Mouse (Mus musculus) liver, embryonic 12.5 days (tissue): ENCODE measurements around the gene Ptx4. TPM values are rescaled to one million over a fixed set of nuclear protein-coding genes. Genes with fewer than 3 reads are reported as not detected.
A peak's percentile ranks its signal among the peaks of the same experiment; 100 is the strongest.

Experiments used
- ATAC-seq: fragments of 200-750 bp; cut with Nextera tagmentation; 2 replicates; pipeline ENCODE4 v1.8.0; 2017; ENCODE audit warnings: moderate number of reproducible peaks, mild to moderate bottlenecking, moderate library complexity
- H3K27ac ChIP-seq: fragments of 300-500 bp; sonication (generic); 2 replicates; pipeline ENCODE4 v1.5.1; 2016; ENCODE audit warnings: mild to moderate bottlenecking
- H3K27me3 ChIP-seq: fragments of 300-500 bp; sonication (generic); replicated peaks from 2 replicates; pipeline ENCODE4 v1.6.1; 2016; ENCODE audit warnings: mild to moderate bottlenecking, moderate library complexity
- H3K36me3 ChIP-seq: fragments of 300-500 bp; sonication (generic); 2 replicates; pipeline ENCODE4 v1.6.1; 2016; ENCODE audit warnings: mild to moderate bottlenecking, moderate library complexity
- H3K4me1 ChIP-seq: fragments of 300-500 bp; sonication (generic); 2 replicates; pipeline ENCODE4 v1.6.1; 2016
- H3K4me2 ChIP-seq: fragments of 300-500 bp; sonication (generic); 2 replicates; pipeline ENCODE4 v1.6.1; 2016; ENCODE audit warnings: mild to moderate bottlenecking, moderate library complexity
- H3K4me3 ChIP-seq: fragments of 300-500 bp; sonication (generic); 2 replicates; pipeline ENCODE4 v1.5.1; 2016; ENCODE audit warnings: mild to moderate bottlenecking, moderate library complexity
- H3K9ac ChIP-seq: fragments of 300-500 bp; sonication (generic); 2 replicates; pipeline ENCODE4 v1.6.1; 2016; ENCODE audit warnings: mild to moderate bottlenecking, moderate library complexity
- H3K9me3 ChIP-seq: fragments of 300-500 bp; sonication (generic); replicated peaks from 2 replicates; pipeline ENCODE4 v1.6.1; 2016; ENCODE audit warnings: mild to moderate bottlenecking, moderate library complexity
- WGBS: fragments of 180-500 bp; shearing (Covaris S2); methylation state at CpG from one replicate; pipeline ENCODE4 v1.1.7; 2016; ENCODE audit not compliant: insufficient replicate concordance; 5-methylcytosine and 5-hydroxymethylcytosine counted together
- polyA plus RNA-seq: library from polyadenylated mRNA; unstranded; fragments of >200 nt; fragmentation: Nextera tagmentation; extraction: Ambion mirVana; gene quantifications from 2 replicates; pipeline ENCODE4 v1.2.1, GENCODE M21; 2016

The Ptx4 gene
- polyA plus RNA-seq, result not detected in 2 replicates

DNA sequence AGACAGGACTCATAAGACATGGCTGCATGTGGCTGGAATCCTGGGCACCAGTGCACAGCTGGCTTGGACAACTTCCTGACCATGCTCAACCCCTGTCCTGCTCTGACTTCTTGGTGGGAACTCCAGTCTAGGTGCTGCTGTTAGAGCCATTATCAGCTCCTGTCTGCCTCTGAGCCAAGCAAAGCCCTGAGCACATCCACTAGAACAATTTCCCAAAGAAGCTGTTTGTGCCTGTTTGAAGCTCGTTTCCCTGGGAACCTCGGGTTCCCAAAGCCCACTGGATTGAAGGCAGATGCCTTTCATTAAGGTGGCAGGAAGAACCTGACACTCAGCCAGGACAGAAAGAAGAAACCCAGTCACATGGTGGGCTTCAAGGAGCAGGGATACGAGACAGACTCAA is at the start of gene Ptx4:
Gene Ptx4, plus strand, starts transcription at position 355 of the 400 bp plus-strand sequence.
- no peaks in the 10 kb centered on the region for H3K9me3 ChIP-seq
- H3K27me3 ChIP-seq, result peaks cover 35% of the 10 kb centered on the region
- no peaks in the 10 kb centered on the region for H3K36me3 ChIP-seq
- 0 out of 2 replicates have a peak within 1 kb of the TSS, but pooled peaks have one; percentile 20 for H3K9ac ChIP-seq
- H3K4me1 ChIP-seq, result peaks cover 30% of the 10 kb centered on the region
- H3K4me3 ChIP-seq, result no peak within 1 kb of the TSS
- ATAC-seq, result no peak
- 28% methylated on average over 3 of the region's 3 CpGs for WGBS
- H3K4me2 ChIP-seq, result no peak within 1 kb of the TSS
- H3K27ac ChIP-seq, result no peak within 1 kb of the TSS

DNA sequence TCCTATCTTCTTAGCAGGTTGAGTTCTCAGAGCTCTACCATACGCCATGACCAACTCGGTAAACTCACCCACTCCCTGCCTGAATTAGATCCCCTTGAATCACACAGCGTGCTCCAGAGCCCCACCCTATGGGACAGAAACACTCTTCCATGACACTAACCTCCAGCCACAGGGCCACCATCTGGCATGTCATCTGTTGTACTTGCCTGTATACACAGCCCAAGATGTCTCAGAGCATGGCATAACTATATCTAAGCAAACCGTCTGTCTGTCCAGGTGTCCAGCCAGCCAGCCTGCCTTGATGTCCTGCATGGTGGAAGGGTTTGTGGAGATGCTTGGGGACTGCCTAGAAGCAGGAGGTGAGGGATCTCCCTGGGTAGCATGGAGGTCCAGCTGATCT is 43.7 kb upstream of the Ptx4 start:
- ATAC-seq, result no peak
- H3K4me2 ChIP-seq, result no peak overlapping the region
- peaks cover 17% of the 10 kb centered on the region for H3K4me1 ChIP-seq
- 86% methylated on average over 4 of the region's 4 CpGs for WGBS
- H3K27me3 ChIP-seq, result no peaks in the 10 kb centered on the region; the same call in 1 of the 2 replicates
- no peaks in the 10 kb centered on the region; the same call in 1 of the 2 replicates for H3K36me3 ChIP-seq
- H3K4me3 ChIP-seq, result no peak overlapping the region
- H3K27ac ChIP-seq, result no peak overlapping the region
- no peak overlapping the region for H3K9ac ChIP-seq
- H3K9me3 ChIP-seq, result no peaks in the 10 kb centered on the region

DNA sequence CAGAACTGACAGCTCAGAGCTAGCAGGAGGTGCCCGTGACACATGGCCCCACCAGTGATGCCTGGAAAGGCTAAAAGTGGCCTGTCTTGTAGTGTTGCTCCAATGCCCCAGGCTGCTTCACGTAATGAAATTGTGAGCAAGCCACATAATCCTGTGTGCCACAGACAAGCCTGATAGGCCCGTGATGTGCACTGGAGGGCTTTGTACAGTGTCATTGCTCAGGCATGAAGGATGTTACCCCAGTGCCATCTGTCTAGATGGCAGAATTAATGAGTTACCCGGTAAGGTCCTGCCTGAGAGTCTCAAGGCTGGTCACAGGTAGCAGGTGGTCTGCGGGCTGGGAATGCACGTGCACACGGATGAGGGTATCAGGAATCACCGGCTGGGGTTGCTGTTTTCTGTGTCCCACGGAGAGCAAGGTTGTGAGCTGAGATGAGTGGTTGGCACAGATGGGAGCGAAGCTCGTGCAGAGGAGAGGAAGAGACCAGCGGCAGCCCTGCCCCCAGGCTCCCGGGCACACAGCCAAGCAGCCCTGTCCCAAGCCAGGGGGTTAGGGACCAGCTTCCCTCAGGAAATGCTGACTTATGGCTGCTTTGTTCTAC is 42.7 kb upstream of the Ptx4 start:
- no peak overlapping the region for H3K9ac ChIP-seq
- H3K4me3 ChIP-seq, result no peak overlapping the region
- no peak overlapping the region for H3K27ac ChIP-seq
- no peaks in the 10 kb centered on the region; the same call in 1 of the 2 replicates for H3K36me3 ChIP-seq
- 69% methylated on average over 13 of the region's 13 CpGs for WGBS
- no peak for ATAC-seq
- H3K4me2 ChIP-seq, result peak overlapping the region; percentile 34; the same call in 1 of the 2 replicates
- no peaks in the 10 kb centered on the region for H3K9me3 ChIP-seq
- H3K4me1 ChIP-seq, result peaks cover 25% of the 10 kb centered on the region
- H3K27me3 ChIP-seq, result no peaks in the 10 kb centered on the region; the same call in 1 of the 2 replicates

DNA sequence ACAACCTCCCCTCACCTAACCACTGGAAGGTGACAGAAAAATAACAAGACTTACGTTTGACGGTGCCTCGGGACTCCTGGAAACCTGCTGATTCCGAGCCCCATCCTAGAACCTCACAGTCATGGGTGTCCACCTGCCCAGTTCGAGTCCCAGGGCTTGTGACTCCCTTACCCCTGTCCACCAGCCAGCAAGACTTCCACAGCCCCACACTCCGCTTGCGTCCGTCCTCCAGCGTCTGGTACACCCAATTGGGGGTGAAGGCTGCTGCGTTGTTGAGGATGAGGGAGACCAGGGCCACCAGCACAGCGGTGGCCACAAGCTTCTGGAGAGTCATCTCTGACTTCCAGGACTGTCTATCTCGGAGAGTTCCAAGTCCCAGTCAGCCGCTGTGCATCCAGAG is 40.4 kb upstream of the Ptx4 start:
- Histone ChIP-seq H3K36me3 (no peaks in the 10 kb centered on the region; the same call in 1 of the 2 replicates), H3K9ac (no peak overlapping the region), H3K4me3 (peak overlapping the region; percentile 29), H3K4me1 (peaks cover 43% of the 10 kb centered on the region), H3K9me3 (no peaks in the 10 kb centered on the region), H3K4me2 (peak overlapping the region; percentile 24), H3K27me3 (no peaks in the 10 kb centered on the region; the same call in 1 of the 2 replicates), H3K27ac (peak overlapping the region; percentile 99; the same call in 1 of the 2 replicates)
- WGBS, result 83% methylated on average over 13 of the region's 13 CpGs
- ATAC-seq, result no peak

DNA sequence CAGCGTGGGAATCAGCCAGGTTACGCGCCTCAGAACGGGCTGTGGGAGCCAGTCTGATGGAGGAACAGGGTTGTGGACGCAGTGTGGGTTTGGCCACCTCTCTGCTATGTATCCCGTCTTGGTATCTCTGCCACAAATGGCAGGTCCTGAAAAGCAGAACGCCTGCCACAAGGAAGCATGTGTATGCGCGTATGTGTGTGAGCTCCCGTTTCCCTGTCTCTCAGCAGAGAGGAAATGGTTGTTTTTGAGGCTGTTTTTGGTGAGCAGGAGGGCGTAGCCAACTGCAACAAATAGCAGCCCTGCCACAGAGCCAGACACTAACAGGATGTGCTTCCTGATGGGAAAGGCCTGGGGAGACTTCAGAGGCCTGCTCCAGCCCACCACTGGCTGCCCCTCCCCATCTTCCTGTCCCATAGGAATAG is 39.6 kb upstream of the Ptx4 start:
- 50% methylated on average over 11 of the region's 11 CpGs for WGBS

DNA sequence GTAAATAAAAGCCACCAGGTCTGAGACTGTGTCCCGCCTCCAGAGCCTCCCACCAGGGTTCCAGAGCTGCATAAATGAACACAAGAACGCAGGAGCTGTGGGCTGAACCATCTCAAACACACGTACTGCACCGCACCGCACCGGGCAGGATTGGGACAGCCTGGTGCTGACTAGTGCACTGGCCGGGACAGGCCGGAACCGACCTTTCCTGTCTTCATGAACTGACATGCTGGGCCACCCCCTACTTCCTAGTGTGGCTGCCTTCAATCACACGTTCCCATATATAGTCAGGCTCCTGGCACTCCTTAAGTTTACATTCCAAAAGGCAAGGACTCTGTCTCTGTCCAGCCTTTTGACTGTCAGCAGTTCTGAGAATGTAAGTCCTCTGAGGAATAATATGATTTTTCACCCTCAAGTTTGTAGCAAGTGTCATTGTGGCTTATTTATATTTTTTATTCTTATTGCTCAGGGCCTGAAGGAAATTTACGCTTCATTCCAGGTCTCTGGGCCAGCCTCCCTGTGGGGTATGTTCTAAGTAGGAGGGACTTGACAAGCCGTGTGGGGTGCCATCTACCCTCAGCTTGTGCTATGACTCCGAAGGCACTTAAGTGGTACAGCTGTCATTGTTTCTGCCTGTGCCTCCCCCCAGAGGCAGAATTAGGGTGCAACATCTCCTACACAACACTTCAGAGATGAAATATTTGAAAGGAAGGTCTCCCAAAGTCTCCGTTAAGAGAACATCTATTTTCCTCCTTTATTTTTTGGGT is 38.3 kb upstream of the Ptx4 start:
- H3K4me2 ChIP-seq, result no peak overlapping the region
- no peak overlapping the region for H3K4me3 ChIP-seq
- H3K36me3 ChIP-seq, result no peaks in the 10 kb centered on the region; the same call in 1 of the 2 replicates
- no peaks in the 10 kb centered on the region for H3K9me3 ChIP-seq
- H3K9ac ChIP-seq, result no peak overlapping the region
- H3K27me3 ChIP-seq, result no peaks in the 10 kb centered on the region; the same call in 1 of the 2 replicates
- peaks cover 64% of the 10 kb centered on the region for H3K4me1 ChIP-seq
- 0 out of 2 replicates have a peak, but pooled peaks have one; percentile 30 for ATAC-seq
- 43% methylated on average over 14 of the region's 14 CpGs for WGBS
- H3K27ac ChIP-seq, result peak overlapping the region; percentile 99

More for the DNA sequence above, 39.6 kb upstream of the Ptx4 start:
- Histone ChIP-seq H3K27me3 (no peaks in the 10 kb centered on the region; the same call in 1 of the 2 replicates), H3K9ac (no peak overlapping the region), H3K4me1 (peaks cover 51% of the 10 kb centered on the region), H3K9me3 (no peaks in the 10 kb centered on the region), H3K36me3 (no peaks in the 10 kb centered on the region; the same call in 1 of the 2 replicates), H3K4me3 (peak overlapping the region; percentile 29), H3K27ac (peak overlapping the region; percentile 99), H3K4me2 (peak overlapping the region; percentile 24)
- no peak for ATAC-seq

DNA sequence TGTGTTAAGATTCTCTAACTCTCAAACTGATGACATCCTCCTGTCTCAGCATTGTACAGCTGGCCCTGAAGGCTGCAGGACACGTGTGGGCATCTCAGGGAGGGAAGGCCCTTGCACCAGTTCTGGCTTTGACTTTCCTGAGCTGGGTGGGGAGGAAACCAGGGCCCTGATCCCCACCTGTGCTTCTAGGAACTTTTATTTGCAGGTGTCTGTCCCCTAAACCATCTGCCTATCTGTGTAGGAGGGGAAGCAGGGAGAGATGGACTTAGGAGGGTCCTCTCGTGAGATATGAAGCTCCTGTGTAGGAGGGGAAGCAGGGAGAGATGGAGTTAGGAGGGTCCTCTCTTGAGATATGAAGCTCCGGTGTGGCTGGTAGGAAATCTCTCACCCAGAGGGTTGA is 37.7 kb upstream of the Ptx4 start:
- no peak overlapping the region for H3K4me3 ChIP-seq
- H3K4me1 ChIP-seq, result peaks cover 67% of the 10 kb centered on the region
- WGBS, result 60% methylated on average over 3 of the region's 3 CpGs
- no peak overlapping the region for H3K4me2 ChIP-seq
- no peak for ATAC-seq
- no peaks in the 10 kb centered on the region for H3K9me3 ChIP-seq
- H3K36me3 ChIP-seq, result peaks cover 1% of the 10 kb centered on the region; the same call in 1 of the 2 replicates
- no peak overlapping the region for H3K9ac ChIP-seq
- no peaks in the 10 kb centered on the region; the same call in 1 of the 2 replicates for H3K27me3 ChIP-seq
- H3K27ac ChIP-seq, result peak overlapping the region; percentile 99

DNA sequence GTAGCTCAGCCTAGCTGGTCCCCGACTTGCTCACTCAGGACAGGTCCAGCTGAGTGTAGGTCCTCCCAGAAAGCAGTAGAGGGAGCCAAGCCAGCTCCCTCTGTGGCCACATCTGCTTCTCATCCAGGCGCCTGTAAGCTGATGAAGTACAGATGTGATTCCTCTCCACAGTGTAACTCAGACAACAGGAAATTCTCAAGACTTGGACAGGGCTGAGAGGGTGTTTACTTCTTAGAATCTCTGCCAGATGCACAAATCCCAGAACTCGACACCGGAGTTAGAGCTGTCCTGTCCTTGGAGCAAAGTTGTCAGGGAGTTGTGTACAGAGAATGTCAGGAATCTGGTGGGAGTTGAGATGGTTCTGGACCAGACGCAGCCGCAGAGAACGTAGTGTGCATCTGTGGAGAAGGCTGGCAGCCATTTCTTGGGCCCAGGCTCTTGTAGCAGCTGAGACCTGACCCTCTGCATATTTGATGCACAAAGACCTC is 37.1 kb upstream of the Ptx4 start, which contains the start of gene Tmem204:
Gene Tmem204, minus strand, starts transcription at position 148 of the 488 bp plus-strand sequence.
- H3K4me1 ChIP-seq, result peaks cover 70% of the 10 kb centered on the region
- WGBS, result 72% methylated on average over 7 of the region's 7 CpGs
- H3K9ac ChIP-seq, result no peak within 1 kb of the TSS; the same call in 1 of the 2 replicates
- ATAC-seq, result peak; percentile 33
- H3K9me3 ChIP-seq, result no peaks in the 10 kb centered on the region
- H3K4me2 ChIP-seq, result no peak within 1 kb of the TSS
- H3K36me3 ChIP-seq, result peaks cover 2% of the 10 kb centered on the region; the same call in 1 of the 2 replicates
- H3K27me3 ChIP-seq, result no peaks in the 10 kb centered on the region; the same call in 1 of the 2 replicates
- H3K4me3 ChIP-seq, result no peak within 1 kb of the TSS
- peak within 1 kb of the TSS; percentile 99 for H3K27ac ChIP-seq

DNA sequence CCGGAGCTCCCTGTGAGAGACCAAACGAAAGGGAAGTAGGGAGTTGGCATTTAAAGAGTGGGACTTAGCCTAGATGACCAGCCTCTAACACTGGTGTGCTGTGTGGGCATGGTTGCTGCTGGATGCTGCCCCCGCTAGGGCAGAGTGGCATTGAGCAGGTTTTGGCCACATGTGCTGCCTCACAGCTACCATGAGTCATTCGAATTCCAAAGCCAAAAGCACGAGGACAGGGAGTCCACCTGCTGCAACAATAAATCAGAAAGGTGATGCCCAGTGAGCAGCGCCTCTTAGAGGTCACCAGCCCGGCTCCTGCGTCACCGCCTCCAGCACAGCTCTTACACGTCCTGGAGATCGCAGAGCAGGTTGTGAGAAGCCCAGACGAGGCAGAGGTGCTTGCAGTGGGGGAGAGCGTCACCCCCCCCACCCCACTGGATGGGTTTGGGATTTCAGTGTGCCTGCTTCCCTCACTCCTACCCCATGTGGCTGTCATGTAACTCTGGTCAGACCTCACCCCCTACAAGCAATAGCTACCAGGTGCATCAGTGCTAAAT is 35.6 kb upstream of the Ptx4 start:
- H3K9ac ChIP-seq, result peak overlapping the region; percentile 4; the same call in 1 of the 2 replicates
- H3K27ac ChIP-seq, result peak overlapping the region; percentile 99
- peaks cover 2% of the 10 kb centered on the region for H3K36me3 ChIP-seq
- H3K27me3 ChIP-seq, result no peaks in the 10 kb centered on the region; the same call in 1 of the 2 replicates
- peaks cover 81% of the 10 kb centered on the region for H3K4me1 ChIP-seq
- no peaks in the 10 kb centered on the region for H3K9me3 ChIP-seq
- 75% methylated on average over 13 of the region's 13 CpGs for WGBS
- H3K4me2 ChIP-seq, result no peak overlapping the region
- ATAC-seq, result no peak
- no peak overlapping the region for H3K4me3 ChIP-seq

DNA sequence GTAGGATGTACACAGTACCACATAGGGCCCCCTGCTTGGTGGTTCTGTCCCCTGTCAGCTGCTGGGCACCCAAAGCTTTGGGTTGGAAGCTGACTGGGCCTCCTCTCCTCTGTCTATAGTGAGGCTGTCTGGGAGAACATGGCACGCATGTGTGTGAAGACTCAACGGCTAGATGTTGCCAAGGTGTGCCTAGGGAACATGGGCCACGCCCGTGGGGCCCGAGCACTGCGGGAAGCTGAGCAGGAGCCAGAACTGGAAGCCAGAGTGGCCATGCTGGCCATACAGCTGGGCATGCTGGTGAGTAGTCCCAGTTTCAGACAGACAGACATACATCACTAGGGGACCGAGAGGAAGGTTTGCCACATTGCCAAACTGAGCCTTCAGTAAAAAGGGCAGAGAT is 33.8 kb upstream of the Ptx4 start:
- Histone ChIP-seq H3K4me1 (peaks cover 89% of the 10 kb centered on the region), H3K27me3 (no peaks in the 10 kb centered on the region), H3K4me3 (0 out of 2 replicates have a peak overlapping the region, but pooled peaks have one; percentile 18), H3K36me3 (peaks cover 16% of the 10 kb centered on the region), H3K4me2 (peak overlapping the region; percentile 82), H3K9me3 (no peaks in the 10 kb centered on the region), H3K9ac (peak overlapping the region; percentile 87), H3K27ac (peak overlapping the region; percentile 99)
- WGBS, result 52% methylated on average over 7 of the region's 7 CpGs
- peak; percentile 43 for ATAC-seq

DNA sequence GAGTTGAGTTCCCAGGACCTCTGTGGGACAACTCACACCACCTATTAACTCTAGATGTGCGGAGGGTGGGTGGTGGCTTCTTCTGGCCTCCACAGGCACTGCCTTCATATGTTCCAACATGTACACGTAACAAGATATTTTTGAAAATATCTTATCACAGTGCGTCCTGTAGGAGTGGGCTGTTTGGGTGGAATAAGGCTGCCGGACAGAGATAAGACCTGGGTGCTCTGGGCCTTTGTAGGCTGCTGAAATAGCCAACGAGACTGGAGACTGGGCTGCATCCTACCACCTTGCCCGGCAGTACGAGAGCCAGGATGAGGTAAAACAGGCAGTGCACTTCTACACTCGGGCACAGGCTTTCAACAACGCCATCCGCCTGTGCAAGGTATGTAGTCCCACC is 31.4 kb upstream of the Ptx4 start:
- H3K4me3 ChIP-seq, result peak overlapping the region; percentile 67

More for the DNA sequence above, 31.4 kb upstream of the Ptx4 start:
- ATAC-seq, result peak; percentile 92
- peaks cover 40% of the 10 kb centered on the region for H3K36me3 ChIP-seq
- H3K27ac ChIP-seq, result peak overlapping the region; percentile 99
- WGBS, result 22% methylated on average over 10 of the region's 10 CpGs
- H3K27me3 ChIP-seq, result no peaks in the 10 kb centered on the region
- H3K4me2 ChIP-seq, result peak overlapping the region; percentile 82
- peaks cover 87% of the 10 kb centered on the region for H3K4me1 ChIP-seq
- H3K9me3 ChIP-seq, result no peaks in the 10 kb centered on the region
- H3K9ac ChIP-seq, result peak overlapping the region; percentile 87
